Mouse (Mus musculus): ENCODE data around the gene Nos3. TPM values are rescaled to one million over a fixed set of nuclear protein-coding genes. Genes with fewer than 3 reads are reported as not detected.
A peak's percentile ranks its signal among the peaks of the same experiment; 100 is the strongest.

Gene Nos3
- total and polyA plus RNA-seq, 3 experiments = 0.30 to 0.36 (median 0.31) TPM

GRCm38 (mm10) chr5:24389011-24389657 is 24.5 kb downstream of the Nos3 start:
- H3K4me2 ChIP-seq (ENCODE audit: insufficient read depth, low read depth, poor library complexity, severe bottlenecking) = peak overlapping the region; percentile 37
- H3K9me3 ChIP-seq (replicated peaks; ENCODE audit: low read length) = peaks cover 11% of the 10 kb centered on the region
- in situ Hi-C loops (cut with MboI; ENCODE audit: low pct_ligation_motif_present, low pct_unique_long_range_greater_than_20kb, low sequenced_read_pairs) (no loop called here), dilution Hi-C loops (cut with MboI; ENCODE audit: extremely low pct_ligation_motif_present, extremely low pct_unique_long_range_greater_than_20kb, low sequenced_read_pairs) (no loop called here)
- peak overlapping the region; percentile 16; the same call in 1 of the 2 replicates for H3K9ac ChIP-seq (ENCODE audit: insufficient read depth, low read depth)
- H3K36me3 ChIP-seq (replicated peaks in 1 of 2; ENCODE audit: control insufficient read depth in 1 of 2, insufficient read depth in 1 of 2, low read length in 1 of 2) = no peaks in the 10 kb centered on the region
- H3K27ac ChIP-seq (ENCODE audit: insufficient read depth, low read depth) = peak overlapping the region; percentile 44
- H3K4me1 ChIP-seq (ENCODE audit: control insufficient read depth in 1 of 2, insufficient read depth in 2 of 2) = peaks cover 18 to 59% of the 10 kb centered on the region in 2 experiments
- no peaks in the 10 kb centered on the region for H3K27me3 ChIP-seq (replicated peaks)
- DNase-seq (ENCODE audit: extremely low read depth) = peak; percentile 91
- no peak for TF ChIP-seq CHD1 (IDR thresholded peaks at IDR 0.05; ENCODE audit: low read depth, low read length)
- TF ChIP-seq E2F4 (IDR thresholded peaks at IDR 0.05; ENCODE audit: insufficient replicate concordance, low read depth, low read length) = 0 out of 2 replicates have a peak, but pooled peaks have one; percentile 26
- TF ChIP-seq ZC3H11A (IDR thresholded peaks at IDR 0.05; ENCODE audit: low read depth, low read length) = no peak
- TF ChIP-seq SIN3A (IDR thresholded peaks at IDR 0.05; ENCODE audit: low read length) = peak; percentile 85
- TF ChIP-seq POLR2A (IDR thresholded peaks at IDR 0.05; ENCODE audit: low read depth, low read length) = peak; percentile 73
- TF ChIP-seq ELF1 (IDR thresholded peaks at IDR 0.05; ENCODE audit: low read depth, low read length) = peak; percentile 85
- TF ChIP-seq BHLHE40 (IDR thresholded peaks at IDR 0.05; ENCODE audit: low read depth, low read length) = no peak; the same call in 1 of the 2 replicates
- no peak for TF ChIP-seq KAT2A (IDR thresholded peaks at IDR 0.05; ENCODE audit: insufficient replicate concordance, low read length)
- 0 out of 2 replicates have a peak, but pooled peaks have one; percentile 39 for TF ChIP-seq ZMIZ1 (IDR thresholded peaks at IDR 0.05; ENCODE audit: low read depth, low read length)
- 0 out of 2 replicates have a peak, but pooled peaks have one; percentile 16 for TF ChIP-seq MEF2A (IDR thresholded peaks at IDR 0.05; ENCODE audit: borderline replicate concordance, low read depth, low read length)
- TF ChIP-seq USF2 (conservative IDR thresholded peaks at IDR 0.05; ENCODE audit: low read depth, low read length) = peak; percentile 25; the same call in 1 of the 2 replicates
- TF ChIP-seq HCFC1 (IDR thresholded peaks at IDR 0.05; ENCODE audit: low read depth, low read length) = peak; percentile 44; the same call in 1 of the 2 replicates
- peak; percentile 73 for TF ChIP-seq TCF12 (IDR thresholded peaks at IDR 0.05; ENCODE audit: low read depth, low read length)
- TF ChIP-seq ZKSCAN1 (IDR thresholded peaks at IDR 0.05; ENCODE audit: borderline replicate concordance, low read depth, low read length) = no peak
- TF ChIP-seq NRF1 (IDR thresholded peaks at IDR 0.05; ENCODE audit: low read depth, low read length) = no peak
- TF ChIP-seq NELFE (IDR thresholded peaks at IDR 0.05; ENCODE audit: low read depth, low read length) = peak; percentile 55; the same call in 1 of the 2 replicates
- TF ChIP-seq GABPA (IDR thresholded peaks at IDR 0.05; ENCODE audit: insufficient replicate concordance, low read depth, low read length) = no peak
- TF ChIP-seq ZNF384 (IDR thresholded peaks at IDR 0.05; ENCODE audit: low read depth, low read length) = peak; percentile 75
- TF ChIP-seq MAZ (IDR thresholded peaks at IDR 0.05; ENCODE audit: low read depth, low read length) = no peak
- TF ChIP-seq UBTF (IDR thresholded peaks at IDR 0.05; ENCODE audit: low read depth, low read length) = no peak
- peak; percentile 24; the same call in 1 of the 2 replicates for TF ChIP-seq IRF4 (IDR thresholded peaks at IDR 0.05; ENCODE audit: low read depth, low read length)
- TF ChIP-seq USF1 (IDR thresholded peaks at IDR 0.05; ENCODE audit: low read depth, low read length) = peak; percentile 59
- peak; percentile 93 for TF ChIP-seq MXI1 (IDR thresholded peaks at IDR 0.05; ENCODE audit: low read depth, low read length)
- peak; percentile 87 for TF ChIP-seq TBP (conservative IDR thresholded peaks at IDR 0.05; ENCODE audit: low read depth, low read length)
- no peak for TF ChIP-seq MAFK (IDR thresholded peaks at IDR 0.05; ENCODE audit: insufficient replicate concordance, low read length)
- TF ChIP-seq MAX (IDR thresholded peaks at IDR 0.05; ENCODE audit: low read length) = peak; percentile 91
- peak; percentile 35; the same call in 1 of the 2 replicates for TF ChIP-seq CHD2 (IDR thresholded peaks at IDR 0.05; ENCODE audit: low read length)
- TF ChIP-seq MYC (IDR thresholded peaks at IDR 0.05; ENCODE audit: low read depth, low read length) = peak; percentile 54; the same call in 1 of the 2 replicates
- no peak for TF ChIP-seq CTCF (conservative IDR thresholded peaks at IDR 0.05 in 1 of 2, IDR thresholded peaks at IDR 0.05 in 1 of 2; ENCODE audit: low read depth in 2 of 2, low read length in 2 of 2)
- TF ChIP-seq RCOR1 (conservative IDR thresholded peaks at IDR 0.05; ENCODE audit: low read depth, low read length) = no peak
- no peaks in the 10 kb centered on the region for H3K79me2 ChIP-seq (replicated peaks; ENCODE audit: control insufficient read depth, extremely low read depth, insufficient read depth, poor library complexity, severe bottlenecking)
- H3K4me3 ChIP-seq (replicated peaks in 1 of 3; ENCODE audit: low read depth in 2 of 3, low read length in 2 of 3, poor library complexity in 1 of 3) = peak overlapping the region; percentile 33 to 55 (median 46)

Measured in CH12.LX (cell line).